Mouse (Mus musculus): ENCODE measurements around the gene Thumpd3. TPM values are rescaled to one million over a fixed set of nuclear protein-coding genes. Genes with fewer than 3 reads are reported as not detected.
A peak's percentile ranks its signal among the peaks of the same experiment; 100 is the strongest.

Gene Thumpd3
- polyA plus RNA-seq, 1 experiment from 2014 or later = 57.0 TPM

- H3K4me3 ChIP-seq = no peak overlapping the region
- H3K27ac ChIP-seq = no peak overlapping the region
- 51% methylated on average over 8 of the region's 8 CpGs for WGBS (ENCODE audit: insufficient replicate concordance)
- no peaks in the 10 kb centered on the region for H3K36me3 ChIP-seq
- H3K27me3 ChIP-seq (replicated peaks) = no peaks in the 10 kb centered on the region
- no peak overlapping the region for H3K9ac ChIP-seq
- no peaks in the 10 kb centered on the region for H3K9me3 ChIP-seq (replicated peaks)
- no peak for ATAC-seq
- no peaks in the 10 kb centered on the region for H3K4me1 ChIP-seq
- H3K4me2 ChIP-seq = no peak overlapping the region
Observed at GRCm38 (mm10) chr6:113024866-113025265, 21.2 kb upstream of the Thumpd3 start.

- H3K9me3 ChIP-seq (replicated peaks) = no peaks in the 10 kb centered on the region
- no peaks in the 10 kb centered on the region for H3K36me3 ChIP-seq
- H3K4me2 ChIP-seq = no peak overlapping the region
- ATAC-seq = no peak
- no peak overlapping the region for H3K27ac ChIP-seq
- WGBS (ENCODE audit: insufficient replicate concordance) = 76% methylated on average over 5 of the region's 5 CpGs
- no peak overlapping the region for H3K9ac ChIP-seq
- no peaks in the 10 kb centered on the region for H3K4me1 ChIP-seq
- no peaks in the 10 kb centered on the region for H3K27me3 ChIP-seq (replicated peaks)
- H3K4me3 ChIP-seq = no peak overlapping the region
Observed at GRCm38 (mm10) chr6:113025774-113026173, 20.3 kb upstream of the Thumpd3 start.

DNA sequence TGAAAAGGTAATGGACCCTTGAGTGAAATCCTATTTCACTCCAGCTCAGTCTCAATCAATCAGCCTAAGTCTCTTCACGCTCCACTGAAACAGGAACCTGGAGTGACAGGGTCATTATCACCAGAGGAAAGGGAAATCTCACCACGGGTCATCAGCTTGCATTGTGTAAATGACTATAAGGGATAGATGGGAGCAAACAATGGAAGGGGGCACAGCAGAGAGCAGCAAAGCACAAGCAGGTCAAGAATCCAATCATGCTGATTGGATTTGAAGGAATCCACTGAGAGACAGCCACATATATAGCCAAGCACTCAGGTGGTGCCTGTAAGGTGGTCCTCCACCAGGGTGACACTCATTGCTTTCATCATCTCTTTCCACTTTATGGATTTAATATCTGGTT is 18.6 kb upstream of the Thumpd3 start:
- Histone ChIP-seq H3K4me3 (no peak overlapping the region), H3K9me3 (replicated peaks) (no peaks in the 10 kb centered on the region), H3K36me3 (no peaks in the 10 kb centered on the region), H3K27me3 (replicated peaks) (0 out of 2 replicates have a peak, but pooled peaks cover 4% of the 10 kb centered on the region), H3K4me1 (no peaks in the 10 kb centered on the region), H3K27ac (no peak overlapping the region), H3K9ac (no peak overlapping the region), H3K4me2 (no peak overlapping the region)
- no peak for ATAC-seq
- 22% methylated on average over 2 of the region's 2 CpGs for WGBS (ENCODE audit: insufficient replicate concordance)

DNA sequence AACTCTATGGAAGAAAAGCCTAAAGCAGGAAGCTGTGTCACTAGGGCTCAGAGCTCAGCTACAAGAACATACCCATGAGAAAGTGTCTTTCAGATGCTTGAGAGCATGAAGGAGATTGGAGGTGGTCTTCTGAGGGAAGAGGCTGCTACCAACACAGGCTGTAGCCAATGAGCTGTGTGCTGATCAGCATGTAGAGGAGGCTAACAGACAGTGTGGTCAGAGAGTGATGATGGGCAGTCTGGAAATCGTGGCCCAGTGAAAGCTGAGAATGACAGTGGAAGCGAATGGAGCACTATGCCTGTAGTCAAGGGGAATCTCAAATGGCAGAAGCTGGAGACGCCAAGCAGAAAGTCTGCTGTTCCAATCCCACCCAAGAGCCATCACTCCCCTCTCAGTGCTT is 17.0 kb upstream of the Thumpd3 start:
- H3K36me3 ChIP-seq = no peaks in the 10 kb centered on the region
- H3K27me3 ChIP-seq (replicated peaks) = 0 out of 2 replicates have a peak, but pooled peaks cover 5% of the 10 kb centered on the region
- WGBS (ENCODE audit: insufficient replicate concordance) = 52% methylated on average over 3 of the region's 3 CpGs

DNA sequence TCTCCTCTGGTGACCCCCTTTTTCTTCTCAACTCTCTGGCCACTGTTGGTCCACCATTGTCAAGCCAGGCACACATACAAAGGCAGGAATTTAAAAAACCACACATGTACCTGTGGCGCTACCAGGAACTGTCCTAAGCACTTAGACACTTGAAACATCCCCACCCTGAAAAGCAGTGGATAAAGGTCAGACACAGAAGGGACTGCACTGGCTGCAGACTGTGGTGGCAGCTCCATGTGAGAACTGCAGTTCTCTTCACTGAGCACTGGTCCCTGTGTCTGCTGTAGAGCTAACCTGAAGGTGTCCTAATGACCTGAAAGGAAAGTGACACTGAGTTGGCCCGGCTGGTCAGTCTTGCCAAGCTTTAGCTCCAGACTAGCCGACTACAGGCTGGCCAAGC is 15.5 kb upstream of the Thumpd3 start:
- H3K9me3 ChIP-seq (replicated peaks) = no peaks in the 10 kb centered on the region
- H3K9ac ChIP-seq = no peak overlapping the region
- no peaks in the 10 kb centered on the region for H3K36me3 ChIP-seq
- H3K4me3 ChIP-seq = no peak overlapping the region
- H3K27me3 ChIP-seq (replicated peaks) = 0 out of 2 replicates have a peak, but pooled peaks cover 5% of the 10 kb centered on the region
- no peak for ATAC-seq
- H3K4me2 ChIP-seq = no peak overlapping the region
- 63% methylated on average over 3 of the region's 3 CpGs for WGBS (ENCODE audit: insufficient replicate concordance)
- H3K4me1 ChIP-seq = no peaks in the 10 kb centered on the region
- H3K27ac ChIP-seq = no peak overlapping the region

More for the DNA sequence above, 17.0 kb upstream of the Thumpd3 start:
- H3K4me1 ChIP-seq = no peaks in the 10 kb centered on the region
- no peak for ATAC-seq
- no peak overlapping the region for H3K4me2 ChIP-seq
- no peaks in the 10 kb centered on the region for H3K9me3 ChIP-seq (replicated peaks)
- no peak overlapping the region for H3K4me3 ChIP-seq
- H3K27ac ChIP-seq = no peak overlapping the region
- no peak overlapping the region for H3K9ac ChIP-seq

DNA sequence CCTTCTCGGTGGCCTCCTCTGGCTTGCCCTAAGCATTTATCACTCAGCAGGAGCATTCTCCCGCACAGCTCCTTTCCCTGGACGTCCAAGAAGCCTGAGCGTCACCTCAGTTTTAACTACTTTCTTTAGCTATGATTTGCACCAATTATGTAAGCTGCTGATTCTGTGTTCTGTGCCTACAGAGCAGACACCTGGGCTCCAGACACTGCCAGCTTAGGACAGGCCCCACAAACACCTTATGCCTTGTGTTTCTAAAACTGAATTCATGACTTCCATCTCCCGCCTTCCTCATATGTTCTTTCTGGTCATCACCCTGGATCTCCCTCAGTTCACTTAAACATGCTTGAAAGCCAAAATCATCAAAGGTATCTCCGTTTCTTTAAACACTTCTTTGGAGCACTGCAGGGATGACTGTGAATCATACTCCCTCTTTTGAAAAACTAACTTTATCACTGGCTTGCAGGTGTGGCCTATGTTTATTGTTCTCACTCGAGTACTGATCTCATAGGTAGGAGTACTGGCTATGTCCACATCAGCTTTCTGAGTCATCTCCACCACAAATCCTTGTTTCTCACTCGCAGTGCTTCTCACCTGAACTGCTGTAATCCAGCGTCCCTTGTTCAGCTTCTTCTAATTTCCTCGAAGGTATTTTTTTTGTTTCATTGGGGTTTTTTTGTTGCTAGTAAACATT is 14.9 kb upstream of the Thumpd3 start:
- H3K4me1 ChIP-seq = no peaks in the 10 kb centered on the region
- no peak for ATAC-seq
- no peak overlapping the region for H3K27ac ChIP-seq
- no peak overlapping the region for H3K4me3 ChIP-seq
- no peak overlapping the region for H3K4me2 ChIP-seq
- WGBS (ENCODE audit: insufficient replicate concordance) = 61% methylated on average over 10 of the region's 10 CpGs
- no peaks in the 10 kb centered on the region for H3K36me3 ChIP-seq
- H3K27me3 ChIP-seq (replicated peaks) = 0 out of 2 replicates have a peak, but pooled peaks cover 5% of the 10 kb centered on the region
- H3K9me3 ChIP-seq (replicated peaks) = no peaks in the 10 kb centered on the region
- no peak overlapping the region for H3K9ac ChIP-seq

GRCm38 (mm10) chr6:113032121-113032520 is 13.9 kb upstream of the Thumpd3 start:
- no peaks in the 10 kb centered on the region for H3K4me1 ChIP-seq
- ATAC-seq = no peak
- no peak overlapping the region for H3K27ac ChIP-seq
- 0 out of 2 replicates have a peak, but pooled peaks cover 5% of the 10 kb centered on the region for H3K27me3 ChIP-seq (replicated peaks)
- H3K9ac ChIP-seq = no peak overlapping the region
- no peak overlapping the region for H3K4me2 ChIP-seq
- no peaks in the 10 kb centered on the region for H3K36me3 ChIP-seq
- H3K4me3 ChIP-seq = no peak overlapping the region
- 44% methylated on average over 3 of the region's 3 CpGs for WGBS (ENCODE audit: insufficient replicate concordance)
- H3K9me3 ChIP-seq (replicated peaks) = no peaks in the 10 kb centered on the region

- 72% methylated on average over 2 of the region's 2 CpGs for WGBS (ENCODE audit: insufficient replicate concordance)
- H3K4me1 ChIP-seq = peaks cover 5% of the 10 kb centered on the region
- H3K27me3 ChIP-seq (replicated peaks) = 0 out of 2 replicates have a peak, but pooled peaks cover 5% of the 10 kb centered on the region
- H3K4me2 ChIP-seq = no peak overlapping the region
- no peak for ATAC-seq
- no peak overlapping the region for H3K4me3 ChIP-seq
- H3K36me3 ChIP-seq = no peaks in the 10 kb centered on the region
- no peaks in the 10 kb centered on the region for H3K9me3 ChIP-seq (replicated peaks)
- no peak overlapping the region for H3K27ac ChIP-seq
- H3K9ac ChIP-seq = no peak overlapping the region
Observed at GRCm38 (mm10) chr6:113033185-113033584, 12.8 kb upstream of the Thumpd3 start.

DNA sequence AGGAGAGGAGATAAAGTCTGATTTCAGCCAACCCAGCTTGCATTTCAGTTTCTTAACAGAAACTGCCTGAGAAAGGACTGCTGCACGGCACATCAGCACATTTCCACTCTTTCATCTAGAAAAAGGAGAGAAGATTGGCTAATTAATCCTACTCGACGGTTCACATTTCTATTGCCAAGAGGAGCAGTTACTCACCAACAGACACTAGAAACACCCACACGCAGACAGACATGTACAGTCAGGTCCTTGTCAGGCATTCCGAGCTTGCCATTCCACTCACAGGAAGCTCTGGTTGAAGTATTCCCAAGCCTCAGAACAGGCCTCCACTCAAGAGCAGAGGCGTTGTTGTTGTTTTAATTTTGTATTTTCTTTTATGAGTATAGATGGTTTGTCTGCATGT is 11.6 kb upstream of the Thumpd3 start:
- Histone ChIP-seq H3K27ac (no peak overlapping the region), H3K4me3 (no peak overlapping the region), H3K9ac (no peak overlapping the region), H3K4me2 (no peak overlapping the region), H3K9me3 (replicated peaks) (no peaks in the 10 kb centered on the region), H3K27me3 (replicated peaks) (0 out of 2 replicates have a peak, but pooled peaks cover 5% of the 10 kb centered on the region), H3K4me1 (peaks cover 11% of the 10 kb centered on the region), H3K36me3 (no peaks in the 10 kb centered on the region)
- no peak for ATAC-seq
- WGBS (ENCODE audit: insufficient replicate concordance) = 73% methylated on average over 6 of the region's 6 CpGs

- Histone ChIP-seq H3K27me3 (replicated peaks) (0 out of 2 replicates have a peak, but pooled peaks cover 5% of the 10 kb centered on the region), H3K4me1 (peaks cover 27% of the 10 kb centered on the region), H3K9me3 (replicated peaks) (no peaks in the 10 kb centered on the region), H3K9ac (no peak overlapping the region), H3K36me3 (no peaks in the 10 kb centered on the region), H3K4me2 (no peak overlapping the region), H3K27ac (no peak overlapping the region), H3K4me3 (no peak overlapping the region)
- no peak for ATAC-seq
- 60% methylated on average over 4 of the region's 4 CpGs for WGBS (ENCODE audit: insufficient replicate concordance)
Observed at GRCm38 (mm10) chr6:113036463-113037175, 9.4 kb upstream of the Thumpd3 start.

GRCm38 (mm10) chr6:113037946-113038734 is 7.9 kb upstream of the Thumpd3 start:
- 18% methylated on average over 19 of the region's 19 CpGs for WGBS (ENCODE audit: insufficient replicate concordance)
- H3K9ac ChIP-seq = peak overlapping the region; percentile 45
- peak overlapping the region; percentile 50 for H3K4me2 ChIP-seq
- H3K4me3 ChIP-seq = peak overlapping the region; percentile 28; the same call in 1 of the 2 replicates
- H3K36me3 ChIP-seq = no peaks in the 10 kb centered on the region
- H3K27me3 ChIP-seq (replicated peaks) = no peaks in the 10 kb centered on the region
- H3K27ac ChIP-seq = peak overlapping the region; percentile 53
- H3K9me3 ChIP-seq (replicated peaks) = no peaks in the 10 kb centered on the region
- H3K4me1 ChIP-seq = peaks cover 41% of the 10 kb centered on the region
- ATAC-seq = peak; percentile 22; the same call in 1 of the 2 replicates

DNA sequence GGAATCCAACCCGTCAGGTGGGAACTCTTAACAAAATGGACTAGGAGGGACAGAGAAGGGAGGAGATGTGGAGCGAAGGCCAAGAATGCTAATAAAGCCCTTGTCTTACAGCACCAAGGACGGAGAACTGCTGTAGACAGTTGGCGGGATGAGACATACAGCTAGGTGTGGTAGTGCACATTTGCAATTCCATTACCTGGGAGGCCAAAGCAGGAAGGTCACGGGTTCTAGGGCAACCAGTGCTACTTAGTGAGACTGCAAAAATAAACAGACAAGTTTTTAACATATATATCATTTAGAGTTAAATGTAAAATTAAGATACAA is 7.3 kb upstream of the Thumpd3 start:
- no peaks in the 10 kb centered on the region for H3K9me3 ChIP-seq (replicated peaks)
- peak overlapping the region; percentile 53; the same call in 1 of the 2 replicates for H3K27ac ChIP-seq
- no peaks in the 10 kb centered on the region for H3K27me3 ChIP-seq (replicated peaks)
- no peak overlapping the region for H3K9ac ChIP-seq
- H3K4me3 ChIP-seq = no peak overlapping the region
- H3K36me3 ChIP-seq = no peaks in the 10 kb centered on the region
- peaks cover 47% of the 10 kb centered on the region for H3K4me1 ChIP-seq
- WGBS (ENCODE audit: insufficient replicate concordance) = 65% methylated on average over 5 of the region's 5 CpGs
- peak overlapping the region; percentile 50 for H3K4me2 ChIP-seq
- ATAC-seq = no peak

Measured in liver, embryonic 12.5 days (tissue).